Mouse (Mus musculus) MEL (cell line): ENCODE data around the gene Rnase4. TPM values are rescaled to one million over a fixed set of nuclear protein-coding genes. Genes with fewer than 3 reads are reported as not detected.

ENCODE experiments used
- DNase-seq: peaks from one replicate; pipeline ENCODE4 v3.0.0; 2011; ENCODE audit warnings: low read depth, low spot score
- H3K27ac ChIP-seq: 2 replicates; pipeline ENCODE4 v1.5.1; 2012; ENCODE audit warnings: low read depth, mild to moderate bottlenecking, control low read depth, low read length, moderate library complexity; ENCODE audit not compliant: control insufficient read depth
- H3K27me3 ChIP-seq, 2 experiments: fragments of 150-350 bp in 1 of 2; sonication (generic) in 1 of 2; 2 replicates each; pipeline ENCODE4 v1.6.1; 2012; ENCODE audit warnings: low read length in 2 of 2, mild to moderate bottlenecking in 2 of 2, improper control_type of control experiment in 1 of 2, moderate library complexity in 1 of 2; ENCODE audit not compliant: insufficient read depth in 2 of 2, control insufficient read depth in 1 of 2
- H3K36me3 ChIP-seq, 2 experiments: 2 replicates each; pipeline ENCODE4 v1.6.1; 2012 to 2014; ENCODE audit warnings: low read length in 2 of 2, improper control_type of control experiment in 1 of 2, inconsistent platforms in 1 of 2, mild to moderate bottlenecking in 1 of 2; ENCODE audit not compliant: insufficient read depth in 2 of 2, control insufficient read depth in 1 of 2
- H3K4me1 ChIP-seq, 2 experiments: fragments of 150-350 bp in 1 of 2; sonication (generic) in 1 of 2; 2 replicates each; pipeline ENCODE4 v1.6.1; 2012; ENCODE audit warnings: low read length in 2 of 2, improper control_type of control experiment in 1 of 2, mild to moderate bottlenecking in 1 of 2; ENCODE audit not compliant: insufficient read depth in 2 of 2, control insufficient read depth in 1 of 2
- H3K4me3 ChIP-seq, 2 experiments: fragments of 150-350 bp in 1 of 2; sonication (generic) in 1 of 2; 2 replicates each; pipeline ENCODE4 v1.5.1; 2012; ENCODE audit warnings: low read depth in 2 of 2, low read length in 2 of 2, mild to moderate bottlenecking in 2 of 2, moderate library complexity in 2 of 2, control low read depth in 1 of 2, improper control_type of control experiment in 1 of 2; ENCODE audit not compliant: control insufficient read depth in 1 of 2, insufficient read depth in 1 of 2
- H3K79me2 ChIP-seq: 2 replicates; pipeline ENCODE4 v1.6.1; 2012; ENCODE audit warnings: mild to moderate bottlenecking, low read length, moderate library complexity; ENCODE audit not compliant: control insufficient read depth, poor library complexity, insufficient read depth
- H3K9ac ChIP-seq: 2 replicates; pipeline ENCODE4 v1.6.1; 2012; ENCODE audit warnings: low read depth, mild to moderate bottlenecking, control low read depth, low read length, moderate library complexity; ENCODE audit not compliant: control insufficient read depth, poor library complexity, severe bottlenecking
- H3K9me3 ChIP-seq: fragments of 150-350 bp; sonication (generic); replicated peaks from 2 replicates; pipeline ENCODE4 v1.6.1; 2012; ENCODE audit warnings: mild to moderate bottlenecking, low read length, improper control_type of control experiment, moderate library complexity; ENCODE audit not compliant: insufficient read depth
- CHD1 ChIP-seq: IDR thresholded peaks from 2 replicates; pipeline ENCODE4 v1.6.1; 2012; ENCODE audit warnings: low read depth, mild to moderate bottlenecking, inconsistent platforms, low read length, improper control_type of control experiment
- ELF1 ChIP-seq: IDR thresholded peaks from 2 replicates; pipeline ENCODE4 v1.6.1; 2014; ENCODE audit warnings: low read depth, mild to moderate bottlenecking, inconsistent platforms, low read length, improper control_type of control experiment, moderate library complexity
- EP300 ChIP-seq, 2 experiments: IDR thresholded peaks; 2 replicates each; pipeline ENCODE4 v1.6.1; 2011; ENCODE audit warnings: improper control_type of control experiment in 2 of 2, low read length in 2 of 2, low read depth in 1 of 2, mild to moderate bottlenecking in 1 of 2
- ETS1 ChIP-seq: IDR thresholded peaks from 2 replicates; pipeline ENCODE4 v1.6.1; 2012; ENCODE audit warnings: low read depth, mild to moderate bottlenecking, inconsistent platforms, low read length, improper control_type of control experiment, moderate library complexity
- GATA1 ChIP-seq: IDR thresholded peaks from 2 replicates; pipeline ENCODE4 v1.6.1; 2011; ENCODE audit warnings: low read depth, low read length, improper control_type of control experiment
- HCFC1 ChIP-seq: IDR thresholded peaks from 2 replicates; pipeline ENCODE4 v1.6.1; 2012; ENCODE audit warnings: low read depth, mild to moderate bottlenecking, inconsistent platforms, low read length, improper control_type of control experiment, moderate library complexity
- MAZ ChIP-seq: IDR thresholded peaks from 2 replicates; pipeline ENCODE4 v1.6.1; 2012; ENCODE audit warnings: low read depth, mild to moderate bottlenecking, inconsistent platforms, low read length, improper control_type of control experiment
- NELFE ChIP-seq: IDR thresholded peaks from 2 replicates; pipeline ENCODE4 v1.6.1; 2011; ENCODE audit warnings: low read depth, low read length, improper control_type of control experiment
- POLR2A ChIP-seq, 2 experiments: IDR thresholded peaks; 2 replicates each; pipeline ENCODE4 v1.6.1; 2011 to 2012; ENCODE audit warnings: low read length in 2 of 2, mild to moderate bottlenecking in 2 of 2, control low read depth in 1 of 2, improper control_type of control experiment in 1 of 2, low read depth in 1 of 2, moderate library complexity in 1 of 2; ENCODE audit not compliant: control insufficient read depth in 1 of 2, insufficient read depth in 1 of 2, poor library complexity in 1 of 2
- POLR2AphosphoS5 ChIP-seq: IDR thresholded peaks from 2 replicates; pipeline ENCODE4 v1.6.1; 2012; ENCODE audit warnings: low read depth, borderline replicate concordance, mild to moderate bottlenecking, inconsistent platforms, low read length, moderate library complexity, mixed read lengths
- RAD21 ChIP-seq: IDR thresholded peaks from 2 replicates; pipeline ENCODE4 v1.6.1; 2011; ENCODE audit warnings: mild to moderate bottlenecking, low read depth, low read length, improper control_type of control experiment
- SIN3A ChIP-seq: IDR thresholded peaks from 2 replicates; pipeline ENCODE4 v1.6.1; 2012; ENCODE audit warnings: low read length, improper control_type of control experiment, inconsistent platforms
- TAL1 ChIP-seq: IDR thresholded peaks from 2 replicates; pipeline ENCODE4 v1.6.1; 2012; ENCODE audit warnings: mild to moderate bottlenecking, inconsistent platforms, low read length, moderate library complexity, mixed read lengths
- TBP ChIP-seq: IDR thresholded peaks from 2 replicates; pipeline ENCODE4 v1.8.0; 2011; ENCODE audit warnings: low read depth, low read length, improper control_type of control experiment
- ZMIZ1 ChIP-seq: IDR thresholded peaks from 2 replicates; pipeline ENCODE4 v1.6.1; 2012; ENCODE audit warnings: low read depth, mild to moderate bottlenecking, inconsistent platforms, low read length, improper control_type of control experiment, moderate library complexity
- ZNF384 ChIP-seq: IDR thresholded peaks from 2 replicates; pipeline ENCODE4 v1.6.1; 2012; ENCODE audit warnings: low read depth, mild to moderate bottlenecking, inconsistent platforms, low read length, improper control_type of control experiment
- polyA plus RNA-seq, 2 experiments: library from polyadenylated mRNA; stranded (reverse) in 1 of 2; unstranded in 1 of 2; fragments of >175 nt in 1 of 2; fragments of >200 nt in 1 of 2; gene quantifications; 2 replicates each; pipeline versions ENCODE4 v1.2.1 to v1.2.4; 2012; ENCODE audit warnings: low replicate concordance in 2 of 2, low read depth in 1 of 2; ENCODE audit not compliant: insufficient read length in 2 of 2, insufficient read depth in 1 of 2, missing spikeins in 1 of 2
- total RNA-seq: library from RNA; depleted of rRNA; stranded (reverse); fragments of 300-350 nt; gene quantifications from 2 replicates; pipeline ENCODE4 v1.2.3, GENCODE M21; 2012

The Rnase4 gene
- total and polyA plus RNA-seq, 3 experiments, result 0.18 TPM; not detected in 2

- no peaks in the 10 kb centered on the region for H3K27me3 ChIP-seq
- peak; percentile 52 for DNase-seq
- H3K36me3 ChIP-seq, result peaks cover 0 to 41% of the 10 kb centered on the region in 2 experiments; a peak in 2 of 4 replicates
- peak overlapping the region; percentile 79 for H3K27ac ChIP-seq
- no peak overlapping the region for H3K4me3 ChIP-seq
- H3K9ac ChIP-seq, result peak overlapping the region; percentile 42; the same call in 1 of the 2 replicates
- H3K4me1 ChIP-seq, result peaks cover 16 to 41% of the 10 kb centered on the region in 2 experiments
- peaks cover 7% of the 10 kb centered on the region for H3K79me2 ChIP-seq
- no peaks in the 10 kb centered on the region for H3K9me3 ChIP-seq
- TF ChIP-seq ETS1 (peak; percentile 38; the same call in 1 of the 2 replicates), NELFE (no peak), HCFC1 (no peak), CHD1 (no peak)
Measured at GRCm38 (mm10) chr14:51127648-51128258, 36.9 kb downstream of the Rnase4 start.

GRCm38 (mm10) chr14:51128775-51129623 lies 38.1 kb downstream of the Rnase4 start:
- TF ChIP-seq SIN3A, result peak; percentile 29; the same call in 1 of the 2 replicates
- TF ChIP-seq GATA1, result peak; percentile 46
- peak; percentile 9; the same call in 1 of the 2 replicates for TF ChIP-seq TAL1
- peak; percentile 89 for TF ChIP-seq TBP
- TF ChIP-seq ZMIZ1, result no peak
- TF ChIP-seq HCFC1, result 0 out of 2 replicates have a peak, but pooled peaks have one; percentile 37
- peak; percentile 70 for TF ChIP-seq CHD1
- TF ChIP-seq MAZ, result no peak
- TF ChIP-seq POLR2A (IDR thresholded peaks at IDR 0.05; ENCODE audit: control insufficient read depth in 1 of 2, insufficient read depth in 1 of 2, low read depth in 1 of 2, low read length in 2 of 2, poor library complexity in 1 of 2), result peak in 1 of 2 experiments; percentile 74; a peak in 2 of 4 replicates
- TF ChIP-seq ZNF384, result peak; percentile 90
- TF ChIP-seq ELF1, result 0 out of 2 replicates have a peak, but pooled peaks have one; percentile 2
- no peak for TF ChIP-seq RAD21
- peak; percentile 53; the same call in 1 of the 2 replicates for TF ChIP-seq ETS1
- peak; percentile 57 for TF ChIP-seq NELFE
- peak in 1 of 2 experiments; percentile 50; a peak in 2 of 4 replicates for TF ChIP-seq EP300 (IDR thresholded peaks at IDR 0.05; ENCODE audit: low read depth in 1 of 2, low read length in 2 of 2)
- TF ChIP-seq POLR2AphosphoS5, result no peak
- peaks cover 7% of the 10 kb centered on the region for H3K79me2 ChIP-seq
- DNase-seq, result peak; percentile 87
- H3K9ac ChIP-seq, result peak overlapping the region; percentile 74
- H3K36me3 ChIP-seq, result peaks cover 0 to 37% of the 10 kb centered on the region in 2 experiments; a peak in 2 of 4 replicates
- peak overlapping the region; percentile 95 for H3K27ac ChIP-seq
- H3K4me1 ChIP-seq, result peaks cover 13 to 41% of the 10 kb centered on the region in 2 experiments
- no peaks in the 10 kb centered on the region for H3K27me3 ChIP-seq
- H3K9me3 ChIP-seq, result no peaks in the 10 kb centered on the region
- H3K4me3 ChIP-seq, result peak overlapping the region; percentile 60 to 75
